Mouse (Mus musculus): ENCODE results near the gene Ddx47. TPM values are rescaled to one million over a fixed set of nuclear protein-coding genes. Genes with fewer than 3 reads are reported as not detected.

The Ddx47 gene
- polyA plus RNA-seq (2012; rRNA removed): 35.8 and 55.7 TPM in 2 replicates

- TF ChIP-seq CTCF (IDR thresholded peaks at IDR 0.05; ENCODE audit: insufficient read depth, low read length): peak; percentile 97
- TF ChIP-seq POLR2A (IDR thresholded peaks at IDR 0.05; ENCODE audit: borderline replicate concordance, extremely low read depth, low read depth, low read length): peak; percentile 81; the same call in 1 of the 2 replicates
- peak; percentile 92 for DNase-seq
- WGBS: 2% methylated on average over 19 of the region's 19 CpGs
- H3K4me3 ChIP-seq (replicated peaks; ENCODE audit: extremely low read depth, low read depth, low read length): peak within 1 kb of the TSS; percentile 57
- peaks cover 3% of the 10 kb centered on the region; the same call in 1 of the 2 replicates for H3K4me1 ChIP-seq (ENCODE audit: control insufficient read depth, insufficient read depth, low read length)
Measured at GRCm38 (mm10) chr6:135011048-135011733, at the start of gene Ddx47. Ddx47 (plus strand) TSS chr6:135011612.

DNA sequence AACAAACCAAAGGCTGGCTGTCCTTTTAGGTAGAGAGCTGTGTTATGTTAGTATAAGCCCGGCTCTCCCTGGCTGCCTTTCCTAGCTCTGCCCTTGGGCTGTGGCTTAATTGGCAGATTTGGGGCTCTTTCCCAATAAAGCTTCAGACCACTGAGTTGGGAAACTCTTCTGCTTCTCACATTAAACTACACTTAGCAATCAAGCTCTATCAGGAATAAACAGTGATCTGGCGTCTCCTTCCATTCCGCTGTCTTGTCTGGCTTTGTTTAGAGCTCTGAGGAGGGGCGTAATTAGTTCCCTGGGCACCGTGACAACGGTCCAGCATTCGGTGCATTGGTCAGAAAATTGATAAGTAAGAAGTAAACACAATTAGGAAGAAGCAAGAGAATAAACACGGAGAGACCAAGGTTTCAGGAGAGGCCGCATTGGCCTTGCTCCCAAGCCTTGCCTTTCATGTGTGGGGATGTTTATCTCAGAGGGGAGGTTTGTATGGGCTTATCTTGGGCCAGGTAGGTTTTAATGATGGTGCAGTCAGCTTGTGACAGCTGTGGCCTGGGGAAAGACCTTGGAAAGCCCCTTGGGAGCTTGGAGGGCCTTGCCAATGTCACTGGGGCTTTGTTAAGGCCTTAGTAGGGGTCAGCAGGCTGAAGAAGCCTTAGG is 49.4 kb upstream of the Ddx47 start:
- TF ChIP-seq POLR2A (IDR thresholded peaks at IDR 0.05; ENCODE audit: borderline replicate concordance, extremely low read depth, low read depth, low read length) (no peak), CTCF (IDR thresholded peaks at IDR 0.05; ENCODE audit: insufficient read depth, low read length) (no peak)
- H3K4me1 ChIP-seq (ENCODE audit: control insufficient read depth, insufficient read depth, low read length): peaks cover 3% of the 10 kb centered on the region; the same call in 1 of the 2 replicates
- WGBS: 47% methylated on average over 9 of the region's 9 CpGs
- no peak overlapping the region for H3K4me3 ChIP-seq (replicated peaks; ENCODE audit: extremely low read depth, low read depth, low read length)
- no peak for DNase-seq

GRCm38 (mm10) chr6:134962518-134962893 is 48.9 kb upstream of the Ddx47 start:
- Histone ChIP-seq H3K4me3 (replicated peaks; ENCODE audit: extremely low read depth, low read depth, low read length) (no peak overlapping the region), H3K4me1 (ENCODE audit: control insufficient read depth, insufficient read depth, low read length) (peaks cover 3% of the 10 kb centered on the region; the same call in 1 of the 2 replicates)
- no peak for DNase-seq
- WGBS: 83% methylated on average over 5 of the region's 5 CpGs
- TF ChIP-seq CTCF (IDR thresholded peaks at IDR 0.05; ENCODE audit: insufficient read depth, low read length) (no peak), POLR2A (IDR thresholded peaks at IDR 0.05; ENCODE audit: borderline replicate concordance, extremely low read depth, low read depth, low read length) (no peak)

DNA sequence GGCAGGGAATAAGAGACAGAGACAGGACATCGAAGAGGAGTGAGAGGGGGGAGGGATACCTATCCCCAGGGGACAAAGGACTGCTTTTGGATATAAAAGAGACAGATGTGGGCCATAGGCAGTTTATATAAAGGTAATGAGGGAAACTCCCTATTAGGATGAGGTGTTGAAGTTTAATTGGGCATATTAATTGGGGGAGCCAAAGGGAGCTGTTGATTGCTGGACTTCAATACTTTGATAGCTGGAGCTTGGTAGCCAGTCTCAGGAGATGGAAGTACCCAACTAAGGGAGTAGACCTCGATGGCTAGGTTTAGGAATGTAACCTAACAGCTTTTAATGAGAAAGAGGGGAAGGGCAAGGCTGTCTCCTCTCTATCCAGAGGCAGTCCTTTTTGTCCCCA is 47.5 kb upstream of the Ddx47 start:
- TF ChIP-seq CTCF (IDR thresholded peaks at IDR 0.05; ENCODE audit: insufficient read depth, low read length): no peak
- no peak for TF ChIP-seq POLR2A (IDR thresholded peaks at IDR 0.05; ENCODE audit: borderline replicate concordance, extremely low read depth, low read depth, low read length)
- no peak for DNase-seq
- no peak overlapping the region for H3K4me3 ChIP-seq (replicated peaks; ENCODE audit: extremely low read depth, low read depth, low read length)
- WGBS: 68% methylated on average over 2 of the region's 2 CpGs
- H3K4me1 ChIP-seq (ENCODE audit: control insufficient read depth, insufficient read depth, low read length): peaks cover 3% of the 10 kb centered on the region; the same call in 1 of the 2 replicates

DNA sequence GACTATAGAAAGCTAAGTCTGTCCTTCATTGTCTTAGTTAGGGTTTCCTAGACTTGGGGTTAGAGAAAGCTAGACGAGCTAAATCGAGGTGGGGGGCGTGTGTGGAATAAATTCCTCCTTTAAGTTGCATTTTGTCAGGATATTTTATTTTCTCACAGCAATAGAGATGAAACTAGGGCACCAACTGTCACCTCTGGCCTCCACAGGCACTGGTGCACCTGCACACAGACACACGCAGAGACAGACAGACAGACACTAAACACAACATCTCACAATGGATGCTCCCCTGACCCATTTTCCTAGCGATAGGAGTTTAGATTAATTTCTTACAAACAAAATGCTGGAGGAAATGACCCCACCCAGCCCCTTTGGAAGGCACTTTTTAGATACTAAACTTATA is 44.7 kb upstream of the Ddx47 start:
- no peak for TF ChIP-seq POLR2A (IDR thresholded peaks at IDR 0.05; ENCODE audit: borderline replicate concordance, extremely low read depth, low read depth, low read length)
- no peak for TF ChIP-seq CTCF (IDR thresholded peaks at IDR 0.05; ENCODE audit: insufficient read depth, low read length)
- Histone ChIP-seq H3K4me3 (replicated peaks; ENCODE audit: extremely low read depth, low read depth, low read length) (no peak overlapping the region), H3K4me1 (ENCODE audit: control insufficient read depth, insufficient read depth, low read length) (peaks cover 3% of the 10 kb centered on the region; the same call in 1 of the 2 replicates)
- 70% methylated on average over 5 of the region's 5 CpGs for WGBS
- DNase-seq: no peak

GRCm38 (mm10) chr6:134968326-134968725 is 43.1 kb upstream of the Ddx47 start:
- Histone ChIP-seq H3K4me1 (ENCODE audit: control insufficient read depth, insufficient read depth, low read length) (no peaks in the 10 kb centered on the region), H3K4me3 (replicated peaks; ENCODE audit: extremely low read depth, low read depth, low read length) (no peak overlapping the region)
- DNase-seq: no peak
- WGBS: 58% methylated on average over 1 of the region's 1 CpGs
- TF ChIP-seq POLR2A (IDR thresholded peaks at IDR 0.05; ENCODE audit: borderline replicate concordance, extremely low read depth, low read depth, low read length) (no peak), CTCF (IDR thresholded peaks at IDR 0.05; ENCODE audit: insufficient read depth, low read length) (no peak)

- Histone ChIP-seq H3K4me1 (ENCODE audit: control insufficient read depth, insufficient read depth, low read length) (no peaks in the 10 kb centered on the region), H3K4me3 (replicated peaks; ENCODE audit: extremely low read depth, low read depth, low read length) (no peak overlapping the region)
- DNase-seq: no peak
- TF ChIP-seq CTCF (IDR thresholded peaks at IDR 0.05; ENCODE audit: insufficient read depth, low read length) (no peak), POLR2A (IDR thresholded peaks at IDR 0.05; ENCODE audit: borderline replicate concordance, extremely low read depth, low read depth, low read length) (no peak)
- WGBS: 94% methylated on average over 2 of the region's 2 CpGs
Measured at GRCm38 (mm10) chr6:134969498-134969897, 41.9 kb upstream of the Ddx47 start.

DNA sequence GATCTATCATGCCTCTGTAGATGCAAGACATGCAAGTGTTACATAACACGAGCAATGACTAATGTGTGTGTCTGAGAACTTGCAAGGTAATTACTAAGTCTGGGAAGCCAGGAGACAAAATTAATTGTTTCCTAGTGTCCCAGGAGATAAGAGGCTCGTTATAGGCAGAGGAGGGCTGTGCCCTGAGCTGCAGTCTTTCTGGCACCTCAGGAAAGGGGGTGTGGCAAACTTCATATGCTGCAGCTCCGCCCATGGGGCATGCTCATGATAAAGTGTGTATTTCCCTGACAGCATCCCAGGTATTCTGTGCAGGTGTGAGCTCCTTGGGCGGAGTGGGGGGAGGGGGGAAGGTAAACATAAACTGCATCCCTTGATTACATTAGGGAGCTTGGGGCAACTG is 39.3 kb upstream of the Ddx47 start:
- no peak overlapping the region for H3K4me3 ChIP-seq (replicated peaks; ENCODE audit: extremely low read depth, low read depth, low read length)
- TF ChIP-seq POLR2A (IDR thresholded peaks at IDR 0.05; ENCODE audit: borderline replicate concordance, extremely low read depth, low read depth, low read length): no peak
- TF ChIP-seq CTCF (IDR thresholded peaks at IDR 0.05; ENCODE audit: insufficient read depth, low read length): no peak
- WGBS: 47% methylated on average over 4 of the region's 4 CpGs
- H3K4me1 ChIP-seq (ENCODE audit: control insufficient read depth, insufficient read depth, low read length): no peaks in the 10 kb centered on the region
- DNase-seq: no peak

DNA sequence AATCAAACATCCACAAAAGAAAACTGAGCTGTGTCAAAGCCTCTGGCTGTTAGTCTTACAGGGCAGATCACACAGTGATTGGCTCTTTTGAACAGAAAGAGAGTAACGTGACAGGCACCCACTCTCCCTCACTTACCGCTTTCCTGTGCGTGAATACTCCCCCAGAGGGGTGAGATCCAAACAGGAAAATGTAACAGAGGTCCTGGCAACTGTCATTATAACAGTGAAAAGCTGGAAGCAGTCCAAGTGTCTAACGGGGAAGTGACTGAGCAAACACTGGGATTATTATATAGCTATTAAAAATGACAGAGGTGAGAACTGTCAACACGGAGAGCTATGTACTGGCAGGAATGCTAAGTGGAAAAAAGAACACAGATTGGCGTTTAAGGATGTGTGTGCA is 34.8 kb upstream of the Ddx47 start:
- TF ChIP-seq POLR2A (IDR thresholded peaks at IDR 0.05; ENCODE audit: borderline replicate concordance, extremely low read depth, low read depth, low read length): no peak
- Histone ChIP-seq H3K4me3 (replicated peaks; ENCODE audit: extremely low read depth, low read depth, low read length) (no peak overlapping the region), H3K4me1 (ENCODE audit: control insufficient read depth, insufficient read depth, low read length) (no peaks in the 10 kb centered on the region)
- WGBS: 21% methylated on average over 6 of the region's 6 CpGs
- no peak for DNase-seq
